Mouse (Mus musculus): ENCODE measurements around the gene Agpat4.
A peak's percentile ranks its signal among the peaks of the same experiment; 100 is the strongest.

Agpat4 gene

DNA sequence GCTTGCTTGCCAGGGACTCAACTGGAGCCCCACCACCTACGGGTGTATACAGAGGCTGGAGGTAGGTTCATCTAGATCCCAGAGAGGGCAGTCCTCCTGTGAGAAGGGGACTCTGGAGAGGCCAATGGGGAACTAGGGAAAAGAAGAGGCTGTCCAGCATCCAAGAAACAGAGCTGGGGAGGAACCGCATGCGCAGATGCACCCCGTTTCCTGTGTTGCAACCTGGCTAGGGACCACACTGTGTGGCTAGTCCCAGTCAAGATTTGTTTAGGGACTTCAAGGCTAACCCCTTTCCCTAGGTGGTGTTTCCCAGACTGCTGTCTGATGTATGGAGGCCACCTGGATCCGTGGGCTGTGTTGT, 41.5 kb downstream of the Agpat4 start:
- DNase-seq (ENCODE audit: extremely low read depth, low read depth, low spot score) = no peak

DNA sequence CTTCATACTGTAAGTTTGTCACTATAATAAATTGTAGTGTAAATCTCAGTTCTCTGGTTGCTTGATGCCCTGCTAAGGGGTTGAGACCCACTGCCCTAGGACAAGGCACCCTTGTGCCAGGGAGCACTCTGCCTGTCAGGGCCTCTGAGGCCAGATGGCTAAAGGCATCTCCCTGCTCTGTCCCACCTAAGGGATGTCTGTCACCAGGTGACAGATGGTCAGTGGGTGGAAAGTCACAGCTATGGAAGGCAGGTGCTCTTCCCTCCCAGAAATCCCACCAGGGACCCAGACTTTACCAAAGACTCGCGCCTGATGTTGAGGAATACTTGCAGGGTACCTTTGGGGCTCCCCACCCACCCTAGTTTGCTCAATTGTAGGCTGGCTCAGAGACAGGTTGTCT, 42.0 kb downstream of the Agpat4 start:
- no peak for DNase-seq (ENCODE audit: extremely low read depth, low read depth, low spot score)

DNA sequence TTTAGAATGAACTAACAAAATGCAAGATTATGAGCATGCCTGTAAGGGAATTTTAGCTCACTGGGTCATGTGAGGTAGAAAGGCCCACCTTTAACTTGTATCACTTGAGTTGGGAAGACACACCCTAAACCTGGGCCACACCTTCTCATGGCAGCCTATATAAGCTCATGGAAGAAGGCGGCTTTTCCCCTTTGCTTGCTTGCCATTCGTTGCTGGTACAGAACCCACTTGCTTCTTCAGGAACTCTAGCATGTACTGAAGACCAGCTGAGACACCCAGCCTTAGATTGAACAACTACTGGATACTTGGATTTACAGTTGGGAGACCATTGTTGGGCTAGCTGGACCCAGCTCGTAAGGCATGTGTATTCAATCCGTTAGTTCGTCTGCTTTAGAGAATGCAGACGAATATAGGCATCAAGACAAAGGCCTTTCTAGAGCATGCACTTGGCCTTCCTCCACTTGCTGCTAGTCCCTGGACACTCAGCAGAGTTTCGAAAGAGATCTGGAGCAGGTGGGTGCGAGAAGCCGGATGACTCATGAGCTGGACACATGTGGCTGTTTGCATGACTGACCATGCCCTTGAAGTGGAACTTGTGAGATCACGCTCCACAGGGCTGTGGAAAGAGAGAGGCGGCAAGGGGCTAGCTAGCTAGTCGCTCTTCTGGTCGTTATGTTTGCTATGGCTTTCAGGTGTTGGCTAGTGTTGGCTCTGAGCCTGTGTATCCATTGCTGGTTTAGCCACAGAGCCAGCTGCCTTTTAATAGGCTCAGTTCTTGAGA, 42.7 kb downstream of the Agpat4 start:
- DNase-seq (ENCODE audit: extremely low read depth, low read depth, low spot score) = no peak

DNA sequence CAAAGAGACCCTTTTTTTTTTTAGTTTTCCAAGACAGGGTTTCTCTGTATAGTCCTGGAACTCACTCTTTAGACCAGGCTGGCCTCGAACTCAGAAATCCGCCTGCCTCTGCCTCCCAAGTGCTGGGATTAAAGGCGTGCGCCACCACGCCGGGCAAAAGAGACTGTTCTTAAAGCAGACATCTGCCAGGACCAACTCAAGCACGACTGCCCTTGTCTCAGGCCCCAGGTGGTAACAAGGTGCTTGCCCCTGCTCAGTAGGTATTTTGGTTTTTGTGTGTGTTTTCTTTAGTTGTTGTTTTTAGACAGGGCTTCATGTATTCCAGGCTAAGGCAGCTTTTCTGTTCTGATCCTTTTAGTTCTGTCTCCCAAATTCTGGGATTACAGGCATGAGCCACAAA, 43.4 kb downstream of the Agpat4 start:
- DNase-seq (ENCODE audit: extremely low read depth, low read depth, low spot score) = no peak

DNA sequence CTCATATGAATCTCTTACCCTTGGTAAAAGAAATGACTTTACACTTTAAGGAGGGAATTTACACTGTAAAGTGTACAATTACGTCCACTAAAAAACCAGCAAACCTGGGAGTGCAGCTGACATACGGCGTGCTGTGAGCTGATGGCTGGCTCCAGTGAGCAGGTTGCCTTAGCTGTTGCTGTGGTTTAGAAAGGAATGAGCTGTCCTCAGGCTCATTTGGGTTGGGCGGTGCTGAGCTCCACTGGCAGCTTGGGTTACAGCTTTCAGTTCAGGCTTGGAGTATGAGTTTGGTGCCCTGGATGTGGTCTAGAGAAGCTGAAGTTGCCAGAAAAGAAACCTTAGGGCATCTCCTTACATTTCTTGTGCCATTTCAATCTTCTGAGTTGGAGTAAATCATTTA, 44.3 kb downstream of the Agpat4 start:
- DNase-seq (ENCODE audit: extremely low read depth, low read depth, low spot score) = no peak

DNA sequence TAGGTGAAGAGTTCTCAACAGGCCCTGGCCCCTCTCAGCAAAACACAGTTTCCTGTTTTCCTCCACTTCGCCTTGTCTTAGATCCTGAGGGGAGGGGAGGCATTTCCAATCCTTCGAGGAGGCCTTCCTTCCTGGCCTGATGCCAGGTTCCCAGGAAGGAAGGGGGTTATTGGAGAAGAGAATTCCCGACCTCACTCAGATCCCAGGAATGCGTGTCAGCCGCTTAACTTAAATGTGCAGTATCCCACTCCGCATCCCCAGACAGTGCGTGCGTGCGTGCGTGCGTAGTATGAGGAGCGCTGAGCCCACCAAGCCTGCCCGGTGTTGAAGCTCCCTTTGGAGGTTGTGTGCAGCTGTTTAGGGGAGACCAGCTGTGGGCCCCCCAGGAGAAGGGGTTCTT, 44.9 kb downstream of the Agpat4 start:
- DNase-seq (ENCODE audit: extremely low read depth, low read depth, low spot score) = no peak

DNA sequence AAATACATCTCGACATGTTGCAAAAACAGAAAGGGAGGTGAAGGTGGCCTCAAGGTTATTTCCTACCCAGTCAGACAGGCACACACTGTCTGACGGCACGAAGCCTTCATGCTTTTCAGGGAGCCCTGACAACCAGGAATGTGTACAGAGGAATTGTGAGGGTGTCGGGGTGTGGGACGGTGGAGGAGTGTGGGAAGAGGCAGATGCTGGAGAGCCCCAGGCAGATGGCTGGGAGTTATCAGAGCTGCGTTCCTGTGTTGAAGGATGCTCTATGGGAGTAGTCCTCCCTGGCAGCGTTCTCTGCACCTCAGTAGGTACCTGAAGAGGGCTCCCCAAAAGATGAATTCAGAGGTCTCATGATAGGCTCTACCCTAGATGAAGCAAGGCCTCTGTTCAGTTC, 45.4 kb downstream of the Agpat4 start:
- DNase-seq (ENCODE audit: extremely low read depth, low read depth, low spot score) = no peak

DNA sequence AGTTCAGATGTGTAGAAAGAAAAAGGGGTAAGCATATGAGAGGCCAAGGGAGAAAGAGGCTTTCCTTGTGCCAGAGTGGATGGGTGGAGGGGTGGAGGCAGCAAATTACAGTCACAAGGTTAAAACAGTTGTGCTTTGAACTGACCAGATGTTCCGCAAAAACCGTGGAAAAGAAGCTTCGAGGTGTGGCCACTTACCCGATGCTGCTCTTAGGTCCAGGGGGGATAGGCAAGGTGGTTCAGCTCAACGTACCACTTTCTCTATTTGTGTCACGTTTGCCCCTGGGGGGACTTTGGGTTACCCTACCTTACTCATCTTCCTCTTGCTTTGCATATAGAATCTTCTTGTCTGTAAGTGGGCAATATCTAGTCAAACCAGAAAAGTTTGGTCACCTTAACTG, 46.0 kb downstream of the Agpat4 start:
- no peak for DNase-seq (ENCODE audit: extremely low read depth, low read depth, low spot score)

DNA sequence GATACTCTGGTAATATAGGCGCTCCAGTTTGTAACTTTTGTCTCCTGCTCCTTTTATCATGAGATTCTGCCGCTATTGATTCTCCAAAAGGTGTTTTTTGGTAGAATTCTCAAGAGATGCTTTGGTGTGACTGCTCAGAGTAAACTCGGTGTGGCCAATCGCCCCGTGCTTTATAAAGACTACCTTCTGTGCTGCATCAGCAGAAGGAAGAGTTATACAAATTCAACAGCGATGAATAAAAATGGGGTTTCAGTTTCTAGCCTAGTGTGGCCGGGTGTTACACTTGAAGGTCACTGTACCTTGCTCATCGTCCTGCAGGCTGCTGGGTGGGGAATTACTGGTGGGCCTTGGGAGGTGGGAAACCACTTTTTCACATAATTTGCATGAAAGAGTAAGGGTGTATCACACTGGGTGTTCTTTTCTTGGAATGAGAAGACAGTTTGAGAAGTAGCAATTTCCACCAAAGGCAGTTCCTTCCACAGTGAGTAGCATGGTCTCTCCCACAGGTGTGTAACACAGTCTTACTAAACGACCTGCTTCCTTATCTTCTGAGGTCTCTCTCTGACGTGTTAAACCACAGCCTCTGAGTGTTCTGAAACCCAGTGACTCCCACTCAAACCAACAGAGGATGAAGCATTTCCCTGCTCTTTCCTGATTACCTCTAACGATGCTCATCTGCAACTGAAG, 46.6 kb downstream of the Agpat4 start:
- DNase-seq (ENCODE audit: extremely low read depth, low read depth, low spot score) = no peak

DNA sequence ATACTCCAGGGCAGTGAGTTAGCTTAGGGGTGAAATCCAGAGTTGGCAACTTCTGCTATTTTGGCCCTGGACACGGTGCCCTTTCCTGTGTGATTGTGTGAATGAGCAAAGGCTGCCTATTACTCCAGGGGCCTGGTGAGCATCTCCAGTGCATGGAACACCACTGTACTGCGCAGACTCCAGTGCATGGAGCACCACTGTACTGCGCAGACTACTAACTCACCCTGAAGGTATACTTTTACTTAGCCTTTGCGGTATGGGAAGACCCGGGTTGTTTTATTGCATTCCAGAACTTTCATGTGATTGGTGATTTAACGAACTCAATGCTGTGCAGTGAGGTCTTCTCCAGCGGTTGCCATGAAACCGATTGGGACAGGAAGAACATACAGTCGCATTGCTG, 47.2 kb downstream of the Agpat4 start:
- DNase-seq (ENCODE audit: extremely low read depth, low read depth, low spot score) = no peak

DNA sequence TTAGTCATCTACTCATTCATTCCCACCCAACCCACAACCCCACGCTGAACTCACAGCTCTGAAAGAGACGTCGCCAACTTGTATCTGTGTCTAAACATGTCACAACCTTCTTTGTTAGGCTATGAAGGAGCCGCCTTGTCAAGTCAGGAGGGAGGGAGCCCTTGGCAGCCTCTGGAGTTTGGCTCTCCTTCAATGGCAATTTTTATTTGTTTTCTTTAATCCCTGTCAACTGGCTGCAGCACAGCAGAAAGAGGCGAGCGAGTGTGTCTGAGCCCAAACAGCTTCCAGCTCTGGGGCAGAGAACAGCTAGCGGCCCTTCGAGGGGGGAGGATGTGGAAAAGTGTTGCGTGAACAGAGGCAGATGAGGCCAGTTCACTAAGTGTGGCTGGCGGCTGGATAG, 50.0 kb downstream of the Agpat4 start:
- DNase-seq (ENCODE audit: extremely low read depth, low read depth, low spot score) = peak; percentile 79

DNA sequence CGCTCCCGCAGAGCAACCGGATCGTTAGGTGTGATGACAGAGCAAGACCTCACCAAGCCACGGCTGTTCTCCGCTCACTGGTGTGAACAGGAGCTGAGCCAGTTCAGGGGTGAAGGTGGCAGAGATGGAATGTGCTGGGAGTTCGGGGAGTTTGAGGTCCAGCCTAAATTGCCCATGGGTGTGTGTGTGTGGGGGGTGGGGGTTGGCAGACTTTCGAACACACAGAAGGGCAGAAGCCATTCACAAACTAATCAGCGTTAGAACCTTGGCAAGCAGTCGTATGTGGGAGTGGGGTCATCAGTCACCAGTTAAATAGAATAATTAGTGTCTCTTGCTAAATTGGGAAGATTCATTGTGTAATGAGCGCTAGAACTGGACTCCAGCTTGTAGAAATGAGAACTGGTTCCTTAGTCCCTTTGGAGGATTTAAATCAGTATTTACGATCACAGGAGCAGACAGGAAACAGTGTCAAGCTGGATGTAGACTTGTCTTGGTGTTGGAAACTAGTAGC, 50.9 kb downstream of the Agpat4 start:
- DNase-seq (ENCODE audit: extremely low read depth, low read depth, low spot score) = peak; percentile 78

DNA sequence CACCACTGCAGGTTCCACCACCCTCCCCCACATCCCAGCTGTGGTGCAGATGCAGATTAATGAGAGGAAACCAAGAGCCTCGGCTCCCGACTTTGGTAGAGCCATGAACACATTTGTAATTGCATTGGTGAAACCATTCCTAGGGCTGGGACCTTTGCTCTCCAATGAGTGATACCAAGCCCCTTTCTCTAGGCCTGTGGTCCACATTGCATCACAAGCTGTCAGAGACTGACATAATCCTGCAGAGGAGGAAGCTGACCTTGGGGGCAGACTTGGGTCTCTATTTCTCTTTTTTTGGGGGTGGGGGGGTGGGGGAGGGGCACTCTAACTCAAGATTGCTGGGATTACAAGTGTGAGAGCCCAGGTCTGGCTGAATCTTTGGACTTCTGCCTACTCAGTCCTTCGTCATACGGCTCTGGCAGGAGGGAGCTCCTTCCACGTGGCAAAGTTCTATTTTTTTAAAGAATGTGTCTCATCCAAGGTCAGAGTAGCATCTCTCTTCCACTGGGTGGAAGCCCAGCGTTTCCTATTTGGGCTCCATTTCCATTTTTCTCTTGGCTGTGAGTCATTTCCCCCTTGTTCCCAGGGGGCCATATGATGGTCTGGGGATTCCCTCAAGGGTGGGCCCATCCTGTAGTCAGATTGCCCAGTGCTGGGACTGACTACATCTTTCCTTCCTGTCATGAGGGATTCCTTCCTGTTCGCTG, 52.4 kb downstream of the Agpat4 start:
- DNase-seq (ENCODE audit: extremely low read depth, low read depth, low spot score) = no peak

DNA sequence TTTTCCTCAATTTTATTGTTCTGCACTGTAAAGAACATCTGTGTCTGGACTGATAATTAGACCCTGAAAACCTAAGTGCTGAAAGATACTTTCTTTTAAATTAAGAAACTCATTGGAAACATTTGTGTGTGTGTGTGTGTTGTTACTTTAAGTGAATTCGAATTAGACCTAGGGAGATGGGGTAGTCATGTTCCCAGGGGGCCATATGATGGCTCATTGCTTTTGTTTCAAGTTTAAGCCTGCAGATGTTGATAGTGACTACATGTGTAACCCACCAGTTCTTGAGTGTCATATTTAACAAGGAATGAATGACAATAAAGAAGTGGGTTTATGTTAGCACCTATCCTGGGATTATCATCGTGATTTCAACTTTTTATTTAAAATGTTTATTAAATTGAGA, 53.2 kb downstream of the Agpat4 start:
- no peak for DNase-seq (ENCODE audit: extremely low read depth, low read depth, low spot score)

DNA sequence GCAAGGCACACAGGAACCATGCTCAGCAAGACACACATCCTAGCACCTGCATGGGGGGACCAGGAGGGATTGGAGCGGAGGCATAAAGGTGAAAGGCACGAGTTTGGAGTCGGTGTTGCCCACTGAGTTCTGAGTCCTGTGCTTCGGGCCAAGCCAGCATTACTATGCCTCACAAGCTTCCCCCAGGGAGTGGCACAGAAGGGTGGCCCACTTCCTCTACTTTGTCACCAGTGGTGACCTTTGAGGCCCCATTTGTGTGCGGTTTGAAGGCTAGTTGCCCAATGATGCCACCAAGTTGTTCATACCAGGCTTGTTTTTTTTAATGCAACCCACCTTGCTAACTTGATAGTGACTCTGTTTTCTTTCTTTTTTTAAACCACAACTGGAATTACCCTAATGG, 55.7 kb downstream of the Agpat4 start:
- DNase-seq (ENCODE audit: extremely low read depth, low read depth, low spot score) = no peak

DNA sequence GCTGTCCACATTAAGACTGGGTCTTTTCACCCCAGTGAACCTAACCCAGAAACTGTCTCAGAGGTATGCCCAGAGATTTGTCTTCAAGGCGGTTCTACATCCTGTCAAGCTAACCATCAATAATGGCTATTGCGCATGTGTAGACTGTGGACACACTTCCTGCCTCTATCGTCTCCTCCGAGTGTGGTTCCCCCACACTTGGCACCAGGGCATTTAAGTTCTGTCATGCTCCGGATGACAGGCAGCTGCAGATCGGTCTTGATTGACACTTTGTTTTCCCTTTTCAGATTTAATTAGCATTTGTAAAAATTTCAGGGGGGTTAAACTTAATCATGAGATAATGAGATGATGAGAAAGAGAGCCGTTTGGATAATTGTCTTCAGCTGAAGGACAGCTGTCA, 56.4 kb downstream of the Agpat4 start:
- DNase-seq (ENCODE audit: extremely low read depth, low read depth, low spot score) = no peak

DNA sequence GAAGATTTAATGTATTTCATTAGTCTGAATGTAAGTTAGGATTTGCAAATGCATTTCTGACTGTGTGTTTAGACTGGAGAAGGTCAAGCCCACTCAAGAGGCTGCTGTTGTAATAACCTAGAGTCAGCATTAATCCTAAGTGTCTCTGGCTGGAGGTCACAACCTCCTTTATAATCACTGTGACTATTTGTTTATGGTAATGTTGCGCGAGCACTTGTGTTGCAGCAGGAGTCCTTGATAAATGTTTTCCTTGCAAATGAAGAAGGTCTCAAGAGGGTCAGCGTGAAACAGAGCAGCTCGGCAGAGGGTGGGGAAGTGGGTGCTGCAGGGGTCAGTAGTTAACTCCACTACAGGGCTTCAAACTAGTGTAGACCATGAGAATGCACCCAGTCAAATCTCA, 57.1 kb downstream of the Agpat4 start:
- no peak for DNase-seq (ENCODE audit: extremely low read depth, low read depth, low spot score)

DNA sequence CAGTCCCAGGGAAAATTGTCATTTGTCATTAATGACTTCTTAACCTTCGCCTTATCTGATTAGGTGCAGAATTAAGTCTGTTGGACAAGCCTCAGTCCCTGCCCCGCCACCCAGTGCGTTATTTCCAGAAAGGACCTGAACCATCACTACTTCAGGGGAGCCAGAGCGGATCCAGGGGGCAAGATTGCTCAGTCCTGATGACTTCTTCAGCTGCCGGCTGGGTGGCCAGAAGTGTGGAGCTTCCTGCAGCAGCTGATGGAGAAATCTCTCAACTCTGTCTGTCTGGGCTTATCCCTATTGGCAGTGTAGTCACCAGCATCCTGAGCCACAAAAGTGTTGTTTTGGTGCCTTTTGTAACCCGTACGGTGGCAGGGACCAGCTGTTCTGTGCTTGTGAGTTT, 60.8 kb downstream of the Agpat4 start:
- DNase-seq (ENCODE audit: extremely low read depth, low read depth, low spot score) = no peak

DNA sequence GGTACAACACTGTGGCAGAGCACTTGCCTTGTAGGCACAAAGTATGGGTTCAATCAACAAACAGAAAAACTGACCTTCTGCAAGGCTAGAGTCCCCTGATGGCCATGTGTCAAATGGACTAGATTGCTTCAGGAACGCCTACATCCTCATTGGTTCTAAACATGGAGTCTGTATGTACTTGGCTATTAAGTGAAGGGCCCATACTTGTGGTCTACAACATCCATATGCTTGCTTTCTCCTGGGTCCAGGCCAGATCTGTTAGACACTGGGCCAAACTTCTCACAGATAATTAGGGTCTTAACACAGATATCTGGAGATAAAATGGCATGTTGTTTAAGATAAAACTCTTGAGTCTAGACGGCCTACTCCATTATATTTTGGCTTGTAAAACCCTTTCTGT, 61.3 kb downstream of the Agpat4 start:
- no peak for DNase-seq (ENCODE audit: extremely low read depth, low read depth, low spot score)

DNA sequence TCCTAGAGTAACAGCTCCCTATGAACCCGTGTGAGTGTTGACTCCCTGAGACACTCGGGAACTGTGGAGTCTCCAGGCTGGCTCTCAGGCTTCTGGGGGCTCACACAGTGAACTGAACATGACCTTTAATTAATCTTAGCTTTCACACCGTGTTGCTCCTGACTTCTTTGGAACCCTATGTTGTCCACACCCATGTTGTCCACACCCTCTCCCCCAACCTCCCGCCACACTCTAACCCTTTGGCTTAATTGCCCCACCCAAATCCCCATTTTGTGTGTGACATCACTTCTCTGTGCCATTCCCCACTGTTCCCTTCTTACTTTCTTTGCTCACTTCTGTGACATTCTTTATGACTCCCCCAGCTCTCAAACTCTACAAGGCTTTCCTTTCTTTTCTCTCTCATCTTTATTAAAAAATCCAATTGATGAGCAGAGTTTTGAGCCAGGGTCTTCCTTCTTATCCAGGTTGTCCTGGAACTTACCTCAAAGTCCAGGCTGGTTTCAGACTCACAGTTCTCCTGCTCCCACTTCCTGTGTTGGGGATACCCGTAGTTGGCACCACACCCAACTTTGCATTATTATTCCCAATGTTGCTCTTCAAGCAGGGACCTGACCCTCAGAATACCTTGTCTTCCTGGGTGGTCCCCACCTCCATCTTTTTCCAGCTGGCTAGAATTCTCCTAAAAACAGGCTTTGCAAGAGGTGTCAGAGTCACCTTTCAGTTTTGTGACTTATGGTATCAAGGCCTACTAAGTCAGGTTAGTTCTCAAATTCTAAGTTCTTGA, 64.4 kb downstream of the Agpat4 start:
- no peak for DNase-seq (ENCODE audit: extremely low read depth, low read depth, low spot score)

DNA sequence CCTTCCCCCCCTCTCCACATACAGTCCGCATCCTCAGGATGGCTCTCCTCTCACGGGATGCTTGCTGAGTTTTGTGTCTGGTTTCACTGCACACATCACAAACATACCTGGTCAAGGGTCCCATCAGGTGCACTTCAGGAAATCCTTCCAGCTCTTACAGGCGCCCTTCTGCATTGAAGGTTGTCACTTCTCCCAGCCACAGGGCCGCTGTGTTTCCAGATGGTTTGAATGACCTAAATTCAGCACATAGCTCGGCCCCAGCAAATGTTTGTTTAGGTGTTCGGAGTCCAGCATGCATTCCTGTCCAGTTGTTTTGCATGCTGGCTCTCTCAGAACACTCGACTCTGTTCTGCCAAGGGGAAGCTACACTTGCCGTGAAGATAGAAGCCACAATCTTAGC, 65.8 kb downstream of the Agpat4 start:
- no peak for DNase-seq (ENCODE audit: extremely low read depth, low read depth, low spot score)

Data from fat pad, adult 2 months (tissue).